Mouse (Mus musculus): ENCODE results near the gene Mylk.

Mylk gene

GRCm38 (mm10) chr16:34941915-34942314 is 196.9 kb downstream of the Mylk start:
- DNase-seq (ENCODE audit: low spot score) = no peak

GRCm38 (mm10) chr16:34946301-34946700 is 201.3 kb downstream of the Mylk start:
- DNase-seq (ENCODE audit: low spot score) = no peak

GRCm38 (mm10) chr16:34950935-34951334 is 205.9 kb downstream of the Mylk start:
- DNase-seq (ENCODE audit: low spot score) = no peak

GRCm38 (mm10) chr16:34952254-34952653 is 207.2 kb downstream of the Mylk start:
- no peak for DNase-seq (ENCODE audit: low spot score)

GRCm38 (mm10) chr16:34952798-34953197 is 207.8 kb downstream of the Mylk start:
- DNase-seq (ENCODE audit: low spot score) = no peak

- no peak for DNase-seq (ENCODE audit: low spot score)
Measured at GRCm38 (mm10) chr16:34953501-34953900, 208.5 kb downstream of the Mylk start.

GRCm38 (mm10) chr16:34957487-34958230 is 212.6 kb downstream of the Mylk start:
- DNase-seq (ENCODE audit: low spot score) = no peak

- DNase-seq (ENCODE audit: low spot score) = no peak
Measured at GRCm38 (mm10) chr16:34958667-34959066, 213.7 kb downstream of the Mylk start.

- no peak for DNase-seq (ENCODE audit: low spot score)
Measured at GRCm38 (mm10) chr16:34959261-34959660, 214.3 kb downstream of the Mylk start.

- DNase-seq (ENCODE audit: low spot score) = no peak
Measured at GRCm38 (mm10) chr16:34960243-34960642, 215.2 kb downstream of the Mylk start.

- no peak for DNase-seq (ENCODE audit: low spot score)
Measured at GRCm38 (mm10) chr16:34960866-34961582, 216.0 kb downstream of the Mylk start.

- no peak for DNase-seq (ENCODE audit: low spot score)
Measured at GRCm38 (mm10) chr16:34962322-34962721, 217.3 kb downstream of the Mylk start.

- no peak for DNase-seq (ENCODE audit: low spot score)
Measured at GRCm38 (mm10) chr16:34963008-34963407, 218.0 kb downstream of the Mylk start.

- DNase-seq (ENCODE audit: low spot score) = no peak
Measured at GRCm38 (mm10) chr16:34966620-34967081, 221.6 kb downstream of the Mylk start.

GRCm38 (mm10) chr16:34967120-34967800 is 222.2 kb downstream of the Mylk start:
- DNase-seq (ENCODE audit: low spot score) = peak; percentile 69

GRCm38 (mm10) chr16:34968181-34968580 is 223.2 kb downstream of the Mylk start:
- DNase-seq (ENCODE audit: low spot score) = no peak

GRCm38 (mm10) chr16:34972471-34972870 is 227.5 kb downstream of the Mylk start:
- DNase-seq (ENCODE audit: low spot score) = no peak

GRCm38 (mm10) chr16:34975544-34975943 is 230.5 kb downstream of the Mylk start:
- no peak for DNase-seq (ENCODE audit: low spot score)

GRCm38 (mm10) chr16:34976630-34977029 is 231.6 kb downstream of the Mylk start:
- no peak for DNase-seq (ENCODE audit: low spot score)

- no peak for DNase-seq (ENCODE audit: low spot score)
Measured at GRCm38 (mm10) chr16:34978018-34978417, 233.0 kb downstream of the Mylk start.

GRCm38 (mm10) chr16:34981009-34981408 is 236.0 kb downstream of the Mylk start:
- no peak for DNase-seq (ENCODE audit: low spot score)

- no peak for DNase-seq (ENCODE audit: low spot score)
Measured at GRCm38 (mm10) chr16:34984203-34985030, 239.4 kb downstream of the Mylk start.

Data from layer of hippocampus, adult 9-10 months (tissue).